Mouse (Mus musculus) stomach, postnatal 0 days (tissue): ENCODE data around the gene Sik3.

ENCODE experiments used
- CTCF ChIP-seq: IDR thresholded peaks from 2 replicates; pipeline ENCODE4 v1.5.1; 2016; ENCODE audit warnings: antibody characterized with exemption, low read depth, mild to moderate bottlenecking, moderate library complexity
- EP300 ChIP-seq: optimal IDR thresholded peaks from 2 replicates; pipeline ENCODE3; 2016; ENCODE audit warnings: antibody characterized with exemption

GRCm38 (mm10) chr9:46148723-46149122, 136.1 kb downstream of the Sik3 start:
- TF ChIP-seq CTCF (no peak), EP300 (no peak)
